Mouse (Mus musculus) urinary bladder, postnatal 36 days (tissue): ENCODE data around the gene AU022751.

Experiments
- DNase-seq, 2 experiments: peaks; one replicate each; pipeline ENCODE4 v3.0.0; 2022; ENCODE audit warnings: low spot score in 2 of 2, mixed read lengths in 1 of 2

The AU022751 gene

DNA sequence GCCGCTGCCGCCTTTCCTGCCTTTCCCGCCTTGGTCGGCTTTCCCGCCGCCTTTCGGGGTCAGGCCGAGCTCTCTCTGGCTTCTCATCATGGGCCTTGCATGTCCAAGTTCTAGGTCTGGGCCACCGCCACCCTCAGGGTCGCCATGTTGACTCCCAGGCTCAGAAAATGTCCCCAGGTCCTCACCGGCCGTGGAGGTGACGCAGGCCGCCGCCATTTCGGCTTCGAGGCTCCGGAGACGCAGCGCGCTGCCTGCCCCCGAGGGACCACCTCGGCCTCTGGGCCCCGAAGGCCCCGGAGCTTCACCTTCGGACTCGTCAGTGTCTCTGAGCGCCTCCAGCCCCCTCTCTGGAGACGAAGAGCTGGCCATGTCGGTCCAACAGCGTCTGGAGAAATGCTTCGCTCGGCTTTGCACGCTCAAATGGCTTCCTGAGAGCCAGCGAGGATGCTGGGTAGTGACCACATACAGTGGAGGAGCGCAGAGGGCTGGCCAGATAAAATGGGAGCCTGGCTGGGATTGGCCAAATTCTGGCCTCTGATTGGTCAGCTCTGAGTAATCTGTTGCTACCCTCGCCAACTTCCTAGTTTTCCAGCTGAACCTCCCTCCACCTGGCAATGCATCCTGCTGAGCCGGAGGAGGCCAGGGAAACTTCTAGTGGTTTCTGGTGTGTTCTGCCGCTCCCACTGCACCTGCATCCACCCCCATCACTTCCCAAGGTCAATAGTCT lies at the start of gene AU022751:
TSS of gene AU022751 (minus strand) at position 466 of the 727 bp plus-strand sequence.
- DNase-seq = no peak

DNA sequence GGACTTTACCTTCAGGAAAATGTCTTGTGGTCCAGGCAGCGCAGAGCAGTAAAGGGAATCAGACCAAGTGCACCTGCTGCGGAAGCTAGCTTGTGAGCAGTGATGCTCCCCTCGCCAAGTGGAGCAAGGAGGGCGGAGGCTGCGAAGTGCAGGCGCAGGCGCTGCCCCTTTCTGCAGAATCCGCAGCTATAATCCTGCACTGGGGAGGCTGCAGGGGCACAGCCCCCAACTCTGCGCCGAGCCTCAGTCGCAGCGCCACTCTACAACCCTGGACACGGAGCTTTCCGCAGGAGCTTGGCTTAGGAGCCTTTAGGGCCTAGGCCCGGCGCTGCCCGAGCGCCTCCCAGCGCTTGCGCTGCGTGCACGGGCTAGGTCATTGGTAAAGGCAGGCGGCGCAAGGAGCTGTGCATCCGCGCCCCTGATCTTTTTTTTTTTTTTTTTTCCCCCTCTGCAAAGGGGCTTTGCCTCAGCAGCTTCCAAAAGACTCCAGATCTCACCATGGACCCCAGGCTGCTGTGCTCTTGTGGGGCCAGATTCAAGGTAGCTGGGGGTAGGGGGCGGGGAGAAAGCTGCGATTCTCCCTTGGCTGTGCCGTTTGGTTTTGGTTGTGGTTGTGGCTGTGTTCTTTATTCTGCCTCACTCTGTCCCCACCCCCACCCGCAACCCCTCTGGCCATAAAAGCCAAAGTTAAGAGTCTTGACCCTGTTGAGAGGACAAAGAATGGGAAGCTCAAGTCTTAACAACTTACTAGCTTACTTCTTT lies 9.0 kb upstream of the AU022751 start:
- peak in 1 of 2 experiments; percentile 2 for DNase-seq

DNA sequence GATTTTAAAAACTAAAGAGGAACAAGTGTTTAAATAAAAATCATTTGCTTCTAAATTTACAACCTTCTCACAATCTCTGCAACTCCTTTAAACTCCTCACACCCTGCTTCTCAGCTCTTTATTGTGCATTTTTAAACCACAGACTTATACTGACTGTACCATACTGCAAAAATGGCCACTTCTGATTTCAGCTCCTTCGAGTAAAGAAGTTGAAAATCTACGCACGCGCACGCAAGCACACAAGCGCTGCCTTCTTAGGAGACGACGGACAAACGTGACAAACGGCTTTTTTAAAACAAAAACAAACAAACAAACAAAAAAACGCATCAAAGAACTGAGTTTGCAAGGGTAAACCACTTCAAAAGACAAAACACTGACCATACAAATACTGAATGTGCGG lies 8.3 kb upstream of the AU022751 start:
- no peak for DNase-seq

DNA sequence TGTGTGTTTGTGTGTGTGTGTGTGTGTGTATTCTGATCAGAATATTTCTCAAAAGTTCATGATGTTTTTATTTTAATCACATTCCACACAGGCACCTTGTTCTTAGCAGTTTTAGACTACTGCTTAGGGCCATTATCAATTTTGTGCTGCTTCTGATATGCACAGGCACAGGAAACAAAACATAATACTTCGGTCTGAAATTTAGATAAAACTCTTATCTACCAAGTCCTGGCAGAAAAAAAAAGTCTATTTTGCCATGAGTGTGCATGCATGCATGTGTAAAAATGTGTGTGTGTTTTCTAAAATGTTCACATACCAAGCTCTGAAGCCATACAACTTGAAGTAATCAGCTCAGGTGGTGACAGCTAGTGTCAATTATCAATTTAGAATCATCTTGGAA lies 21.7 kb downstream of the AU022751 start:
- no peak for DNase-seq

DNA sequence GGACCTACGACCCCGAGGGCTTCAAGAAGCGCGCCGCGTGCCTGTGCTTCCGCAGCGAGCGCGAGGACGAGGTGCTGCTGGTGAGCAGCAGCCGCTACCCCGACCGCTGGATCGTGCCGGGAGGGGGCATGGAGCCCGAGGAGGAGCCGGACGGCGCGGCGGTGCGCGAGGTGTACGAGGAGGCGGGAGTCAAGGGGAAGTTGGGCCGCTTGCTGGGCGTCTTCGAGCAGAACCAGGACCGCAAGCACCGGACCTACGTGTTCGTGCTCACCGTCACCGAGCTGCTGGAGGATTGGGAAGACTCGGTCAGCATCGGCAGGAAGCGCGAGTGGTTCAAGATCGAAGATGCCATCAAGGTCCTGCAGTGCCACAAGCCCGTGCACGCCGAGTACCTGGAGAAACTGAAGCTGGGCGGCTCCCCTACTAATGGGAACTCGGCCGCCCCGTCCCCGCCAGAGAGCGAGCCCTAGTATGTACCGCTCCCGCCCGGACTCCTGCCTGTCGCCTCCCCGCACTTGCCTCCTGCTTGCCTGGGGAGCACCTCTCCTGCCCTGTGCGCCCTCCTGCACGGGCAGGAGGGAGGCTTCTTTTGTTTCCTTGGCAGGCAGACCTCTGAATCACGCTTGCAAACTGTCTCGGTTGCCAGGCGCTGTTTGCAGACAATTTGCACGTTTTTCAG lies 35.1 kb downstream of the AU022751 start:
- peak; percentile 1 to 20 for DNase-seq

DNA sequence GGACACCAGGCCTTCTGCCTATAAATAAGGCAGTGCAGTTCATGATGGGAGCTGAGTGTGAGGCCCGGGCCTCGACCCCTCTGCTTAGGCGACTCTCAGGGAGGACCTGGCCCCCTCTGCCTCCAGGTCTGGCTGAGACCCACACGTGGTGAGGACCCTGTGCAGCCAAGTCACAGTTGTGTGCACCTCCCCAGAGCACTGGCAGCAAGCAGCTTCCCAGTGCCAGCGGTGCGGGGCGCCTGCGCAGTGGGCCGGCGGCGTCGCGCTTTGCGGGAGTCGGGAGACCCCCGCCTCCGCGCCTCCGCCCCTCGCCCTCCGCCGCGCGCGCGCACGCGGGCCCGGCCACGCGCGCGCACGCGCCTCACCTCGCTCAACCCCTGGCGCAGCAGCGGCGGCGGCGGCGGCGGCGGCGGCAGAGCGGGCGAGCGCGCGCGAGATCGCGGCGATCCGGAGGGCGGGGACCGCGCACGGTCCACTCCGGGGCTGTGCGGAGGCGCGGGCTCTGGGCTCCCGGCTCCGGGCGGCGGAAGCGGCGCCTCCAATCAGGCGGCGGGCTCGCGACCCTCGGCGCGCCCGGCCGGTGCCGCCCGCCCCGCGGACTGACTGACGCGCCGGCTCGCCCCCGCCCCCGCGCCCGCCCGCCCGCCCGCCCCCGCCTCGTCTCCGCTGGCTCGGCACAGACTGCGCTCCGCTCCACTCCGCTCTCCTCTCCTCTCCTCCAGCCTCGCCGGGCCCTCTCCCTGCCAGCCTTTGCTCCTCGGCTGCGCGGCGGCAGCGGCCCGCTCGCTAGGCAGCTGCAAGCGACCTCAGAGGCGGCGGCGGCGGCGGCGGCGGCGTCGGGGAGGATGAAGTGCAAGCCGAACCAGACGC lies 35.9 kb downstream of the AU022751 start, which contains the start of gene Nudt11:
TSS of gene Nudt11 (plus strand) at position 388 of the 870 bp plus-strand sequence.
- DNase-seq = peak in 1 of 2 experiments; percentile 1
